Mouse (Mus musculus) heart, embryonic 12.5 days (tissue): Measurements from ENCODE around the gene Cpped1. TPM values are rescaled to one million over a fixed set of nuclear protein-coding genes. Genes with fewer than 3 reads are reported as not detected.
A peak's percentile ranks its signal among the peaks of the same experiment; 100 is the strongest.

Experiments used
- ATAC-seq: fragments of 200-750 bp; cut with Nextera tagmentation; 2 replicates; pipeline ENCODE4 v1.8.0; 2017; ENCODE audit warnings: moderate TSS enrichment, moderate library complexity; ENCODE audit not compliant: insufficient number of reproducible peaks, low FRiP score
- H3K27ac ChIP-seq: fragments of 300-500 bp; sonication (generic); 2 replicates; pipeline ENCODE4 v1.5.1; 2016; ENCODE audit warnings: mild to moderate bottlenecking, moderate library complexity; ENCODE audit not compliant: poor library complexity, severe bottlenecking
- H3K27me3 ChIP-seq: fragments of 300-500 bp; sonication (generic); replicated peaks from 2 replicates; pipeline ENCODE4 v1.6.1; 2016; ENCODE audit warnings: mild to moderate bottlenecking, moderate library complexity
- H3K36me3 ChIP-seq: fragments of 300-500 bp; sonication (generic); 2 replicates; pipeline ENCODE4 v1.6.1; 2016; ENCODE audit warnings: mild to moderate bottlenecking, moderate library complexity
- H3K4me1 ChIP-seq: fragments of 300-500 bp; sonication (generic); replicated peaks from 2 replicates; pipeline ENCODE4 v1.6.1; 2016; ENCODE audit warnings: mild to moderate bottlenecking
- H3K4me2 ChIP-seq: fragments of 300-500 bp; sonication (generic); 2 replicates; pipeline ENCODE4 v1.6.1; 2016; ENCODE audit warnings: mild to moderate bottlenecking, moderate library complexity
- H3K4me3 ChIP-seq: fragments of 300-500 bp; sonication (generic); 2 replicates; pipeline ENCODE4 v1.5.1; 2016; ENCODE audit warnings: mild to moderate bottlenecking
- H3K9ac ChIP-seq: fragments of 300-500 bp; sonication (generic); 2 replicates; pipeline ENCODE4 v1.6.1; 2016; ENCODE audit warnings: mild to moderate bottlenecking, moderate library complexity
- H3K9me3 ChIP-seq: fragments of 300-500 bp; sonication (generic); replicated peaks from 2 replicates; pipeline ENCODE4 v1.6.1; 2016; ENCODE audit warnings: mild to moderate bottlenecking, moderate library complexity
- WGBS: fragments of 180-500 bp; shearing (Covaris S2); methylation state at CpG from one replicate; pipeline ENCODE4 v1.1.7; 2016; 5-methylcytosine and 5-hydroxymethylcytosine counted together
- polyA plus RNA-seq: library from polyadenylated mRNA; unstranded; fragments of >200 nt; fragmentation: Nextera tagmentation; extraction: Ambion mirVana; gene quantifications from 2 replicates; pipeline ENCODE4 v1.2.1, GENCODE M21; 2016

The Cpped1 gene
- polyA plus RNA-seq, 1 experiment from 2014 or later, result 30.6 TPM

DNA sequence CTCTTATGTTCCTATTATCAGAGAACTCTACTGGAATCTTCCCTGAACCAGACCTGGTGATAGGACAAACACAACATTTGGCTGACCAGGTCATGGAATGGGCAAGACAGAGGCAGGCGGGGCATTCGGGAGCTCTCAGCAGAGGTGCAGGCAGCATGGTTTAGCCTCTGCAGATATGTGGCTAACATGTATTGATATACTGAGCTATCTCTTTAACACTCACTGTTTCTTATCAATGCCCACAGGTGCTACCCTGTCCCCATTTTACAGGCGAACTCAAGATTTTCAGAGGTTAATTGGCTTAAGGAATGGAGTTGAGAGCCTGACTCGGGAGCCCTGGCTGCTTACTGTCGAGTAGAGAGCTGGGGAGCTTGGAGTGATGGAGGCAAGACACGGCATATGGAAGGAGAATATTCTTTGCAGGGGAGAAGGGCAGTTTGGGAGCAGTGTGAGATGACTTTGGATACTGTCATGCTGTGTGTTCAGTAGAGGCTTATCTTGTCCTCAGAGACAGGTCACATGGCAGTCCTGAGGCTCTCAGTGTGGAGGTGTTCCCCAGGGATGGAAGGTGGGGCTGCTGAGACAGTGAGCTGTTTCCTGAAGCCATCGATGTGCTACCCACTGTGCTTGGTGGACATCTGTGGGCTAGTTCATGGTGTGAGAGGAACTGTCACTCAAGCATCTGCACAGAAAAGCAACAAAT is 113.3 kb downstream of the Cpped1 start:
- no peak overlapping the region for H3K4me2 ChIP-seq
- no peak overlapping the region for H3K4me3 ChIP-seq
- ATAC-seq, result no peak
- H3K9me3 ChIP-seq, result peaks cover 5% of the 10 kb centered on the region
- H3K27ac ChIP-seq, result no peak overlapping the region
- no peaks in the 10 kb centered on the region; the same call in 1 of the 2 replicates for H3K27me3 ChIP-seq
- 47% methylated on average over 7 of the region's 7 CpGs for WGBS
- H3K4me1 ChIP-seq, result peaks cover 16% of the 10 kb centered on the region
- H3K36me3 ChIP-seq, result no peaks in the 10 kb centered on the region
- H3K9ac ChIP-seq, result no peak overlapping the region

DNA sequence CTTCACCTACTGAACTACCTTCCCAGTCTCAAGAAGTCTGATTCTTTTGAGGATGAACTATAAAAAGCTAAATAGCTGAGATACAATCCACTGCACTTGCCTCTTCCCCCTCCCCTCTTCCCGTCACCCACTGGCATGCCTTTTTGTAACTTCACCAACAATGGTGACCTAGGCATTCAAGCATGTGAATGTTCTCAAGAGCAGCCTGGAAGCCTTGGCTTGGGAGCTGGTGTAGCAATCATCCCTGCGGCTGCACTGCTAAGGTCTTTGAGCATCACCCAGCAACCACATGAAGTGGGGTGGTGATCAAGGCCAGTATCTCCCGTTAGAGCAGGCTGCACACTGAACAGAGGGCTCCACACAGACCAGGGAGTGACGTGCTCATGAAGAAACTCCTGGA is 114.6 kb downstream of the Cpped1 start:
- H3K36me3 ChIP-seq, result no peaks in the 10 kb centered on the region
- no peaks in the 10 kb centered on the region; the same call in 1 of the 2 replicates for H3K27me3 ChIP-seq
- H3K4me1 ChIP-seq, result peaks cover 16% of the 10 kb centered on the region
- WGBS, result 74% methylated on average over 4 of the region's 4 CpGs
- no peak overlapping the region for H3K4me2 ChIP-seq
- H3K9me3 ChIP-seq, result peaks cover 5% of the 10 kb centered on the region
- no peak for ATAC-seq
- no peak overlapping the region for H3K9ac ChIP-seq
- no peak overlapping the region for H3K27ac ChIP-seq
- no peak overlapping the region for H3K4me3 ChIP-seq

DNA sequence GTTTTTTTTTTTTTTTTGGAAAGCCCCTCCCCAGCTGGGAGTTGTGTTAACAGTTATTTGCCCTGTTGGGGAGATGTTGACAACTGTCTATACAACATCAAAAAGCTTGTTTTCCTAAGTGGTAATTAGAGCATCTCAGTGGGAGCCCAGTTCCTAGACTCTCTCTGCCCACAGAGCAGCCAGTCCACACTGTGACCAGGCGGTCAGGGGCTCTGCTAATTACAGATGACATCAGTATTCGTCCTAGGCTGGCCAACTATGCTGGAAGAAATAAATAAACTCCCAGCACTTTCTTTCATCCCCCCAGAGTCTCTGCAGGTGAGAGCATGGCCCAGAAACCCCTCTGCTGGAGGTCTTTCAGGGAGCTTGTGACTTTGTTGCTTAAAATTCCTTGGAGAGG is 115.9 kb downstream of the Cpped1 start:
- Histone ChIP-seq H3K9me3 (peaks cover 5% of the 10 kb centered on the region), H3K27me3 (no peaks in the 10 kb centered on the region; the same call in 1 of the 2 replicates), H3K4me1 (peaks cover 18% of the 10 kb centered on the region), H3K27ac (no peak overlapping the region), H3K4me3 (no peak overlapping the region), H3K36me3 (no peaks in the 10 kb centered on the region), H3K4me2 (no peak overlapping the region), H3K9ac (no peak overlapping the region)
- ATAC-seq, result no peak
- WGBS, result 41% methylated on average over 2 of the region's 2 CpGs

DNA sequence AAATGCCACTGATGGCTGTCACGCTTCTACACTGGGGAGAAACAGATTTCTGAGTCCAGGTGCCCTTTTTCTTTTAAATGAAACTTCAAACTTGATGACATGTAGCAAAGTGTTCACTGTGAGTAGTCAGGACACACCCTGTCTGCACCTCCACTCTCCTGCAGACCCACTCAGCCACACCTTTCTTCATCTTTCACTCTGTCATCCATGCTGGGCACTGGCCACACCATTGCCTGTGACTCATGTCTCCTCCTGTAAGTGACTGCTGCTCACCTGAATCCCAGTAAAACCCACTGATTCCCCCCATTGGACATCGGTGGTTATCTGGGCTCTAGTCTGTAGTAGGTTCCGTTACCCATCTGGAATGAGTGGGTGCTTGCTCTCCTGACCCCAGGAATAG is 118.8 kb downstream of the Cpped1 start:
- no peaks in the 10 kb centered on the region; the same call in 1 of the 2 replicates for H3K27me3 ChIP-seq
- H3K9me3 ChIP-seq, result peaks cover 5% of the 10 kb centered on the region
- peaks cover 7% of the 10 kb centered on the region for H3K4me1 ChIP-seq
- no peak overlapping the region for H3K9ac ChIP-seq
- H3K36me3 ChIP-seq, result no peaks in the 10 kb centered on the region
- no peak overlapping the region for H3K4me2 ChIP-seq
- no peak overlapping the region for H3K4me3 ChIP-seq
- 72% methylated on average over 3 of the region's 3 CpGs for WGBS
- ATAC-seq, result no peak
- no peak overlapping the region for H3K27ac ChIP-seq

DNA sequence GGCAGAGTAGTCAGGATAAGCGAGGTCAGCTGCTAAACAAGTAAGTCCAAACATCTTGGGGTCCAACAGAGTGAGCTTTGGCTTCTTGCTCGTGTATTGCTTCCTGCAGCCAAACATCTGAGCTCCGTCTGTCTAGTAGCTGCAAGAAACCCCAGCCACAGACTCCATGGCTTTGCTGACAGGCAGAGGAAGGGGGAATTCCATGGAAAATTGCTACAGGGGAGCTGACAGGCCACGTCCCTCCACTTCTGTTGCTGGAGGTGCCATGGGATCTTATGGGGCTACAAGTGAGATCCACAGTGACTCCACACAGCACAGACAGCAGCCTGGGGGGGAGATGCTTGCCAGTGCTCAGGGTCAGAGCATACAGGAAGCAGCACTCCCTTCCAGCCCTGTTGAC is 123.4 kb downstream of the Cpped1 start:
- 54% methylated on average over 4 of the region's 4 CpGs for WGBS
- Histone ChIP-seq H3K36me3 (no peaks in the 10 kb centered on the region), H3K4me3 (no peak overlapping the region), H3K9me3 (no peaks in the 10 kb centered on the region), H3K4me2 (no peak overlapping the region), H3K4me1 (peaks cover 33% of the 10 kb centered on the region), H3K27me3 (no peaks in the 10 kb centered on the region), H3K9ac (no peak overlapping the region), H3K27ac (no peak overlapping the region)
- ATAC-seq, result no peak

DNA sequence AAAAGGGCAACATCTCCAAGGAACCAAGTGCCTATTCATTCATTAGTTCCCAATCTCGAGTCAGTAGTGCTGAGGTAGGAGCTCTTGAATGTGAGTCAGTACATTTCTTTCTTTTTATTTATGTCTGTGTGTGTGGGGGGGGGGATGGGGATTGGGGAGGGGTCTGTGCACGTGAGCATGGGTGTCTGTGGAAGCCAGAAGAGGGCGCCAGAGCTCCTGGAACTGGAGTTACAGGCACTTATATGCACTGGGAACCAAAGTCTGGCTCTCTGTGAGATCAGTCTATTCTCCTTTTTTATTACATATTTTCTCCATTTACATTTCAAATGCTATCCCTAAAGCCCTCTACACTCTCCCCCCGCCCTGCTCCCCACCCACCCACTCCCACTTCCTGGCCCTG is 124.9 kb downstream of the Cpped1 start:
- Histone ChIP-seq H3K4me2 (no peak overlapping the region), H3K4me3 (no peak overlapping the region), H3K27ac (no peak overlapping the region), H3K9me3 (no peaks in the 10 kb centered on the region), H3K27me3 (no peaks in the 10 kb centered on the region), H3K9ac (no peak overlapping the region), H3K4me1 (peaks cover 33% of the 10 kb centered on the region), H3K36me3 (no peaks in the 10 kb centered on the region)
- ATAC-seq, result no peak
- WGBS, result 68% methylated on average over 4 of the region's 4 CpGs

DNA sequence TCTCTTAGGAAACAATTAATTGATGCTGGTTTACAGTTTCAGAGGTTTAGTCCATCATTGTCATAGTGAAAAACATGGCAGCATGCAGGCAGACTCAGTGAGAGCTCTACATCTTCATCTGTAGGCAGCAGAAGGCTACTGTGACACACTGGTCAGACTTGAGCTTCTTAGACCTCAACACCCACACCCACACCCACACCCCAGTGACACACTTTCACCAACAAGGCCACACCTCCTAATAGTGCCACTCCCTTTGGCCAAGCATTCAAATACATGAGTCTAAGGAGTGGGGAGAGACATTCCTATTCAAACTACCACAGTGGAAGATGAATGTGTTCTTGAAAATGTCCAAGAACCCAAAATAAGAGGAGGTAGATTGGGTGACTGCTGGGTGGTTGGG is 125.9 kb downstream of the Cpped1 start:
- Histone ChIP-seq H3K9me3 (no peaks in the 10 kb centered on the region), H3K36me3 (no peaks in the 10 kb centered on the region), H3K4me3 (no peak overlapping the region), H3K4me2 (no peak overlapping the region), H3K9ac (no peak overlapping the region), H3K27ac (no peak overlapping the region), H3K27me3 (no peaks in the 10 kb centered on the region), H3K4me1 (peaks cover 30% of the 10 kb centered on the region)
- no peak for ATAC-seq

DNA sequence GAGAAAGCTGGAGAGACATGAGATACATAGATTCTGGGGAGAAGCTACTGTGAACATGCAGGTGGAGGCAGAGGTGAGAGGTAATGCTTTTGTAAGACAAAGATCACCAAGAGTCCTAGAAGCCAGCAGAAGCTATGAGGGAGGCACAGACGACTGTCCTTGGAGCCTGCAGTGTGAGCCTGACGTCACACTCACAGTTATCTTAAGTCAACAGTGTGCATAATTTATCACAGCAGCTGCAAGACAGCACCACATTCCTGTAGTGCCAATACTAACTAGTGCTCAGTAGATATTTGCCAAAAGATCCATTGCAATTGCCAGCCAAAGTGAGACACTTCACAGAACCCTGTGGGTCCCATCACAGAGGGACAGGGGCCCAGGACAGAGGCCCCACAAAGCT is 127.2 kb downstream of the Cpped1 start:
- H3K4me1 ChIP-seq, result peaks cover 26% of the 10 kb centered on the region
- WGBS, result 8% methylated on average over 2 of the region's 2 CpGs
- H3K36me3 ChIP-seq, result no peaks in the 10 kb centered on the region
- H3K9ac ChIP-seq, result no peak overlapping the region
- no peak overlapping the region for H3K4me2 ChIP-seq
- no peak overlapping the region for H3K27ac ChIP-seq
- peak; percentile 44; the same call in 1 of the 2 replicates for ATAC-seq
- no peaks in the 10 kb centered on the region for H3K27me3 ChIP-seq
- H3K4me3 ChIP-seq, result no peak overlapping the region
- H3K9me3 ChIP-seq, result no peaks in the 10 kb centered on the region

DNA sequence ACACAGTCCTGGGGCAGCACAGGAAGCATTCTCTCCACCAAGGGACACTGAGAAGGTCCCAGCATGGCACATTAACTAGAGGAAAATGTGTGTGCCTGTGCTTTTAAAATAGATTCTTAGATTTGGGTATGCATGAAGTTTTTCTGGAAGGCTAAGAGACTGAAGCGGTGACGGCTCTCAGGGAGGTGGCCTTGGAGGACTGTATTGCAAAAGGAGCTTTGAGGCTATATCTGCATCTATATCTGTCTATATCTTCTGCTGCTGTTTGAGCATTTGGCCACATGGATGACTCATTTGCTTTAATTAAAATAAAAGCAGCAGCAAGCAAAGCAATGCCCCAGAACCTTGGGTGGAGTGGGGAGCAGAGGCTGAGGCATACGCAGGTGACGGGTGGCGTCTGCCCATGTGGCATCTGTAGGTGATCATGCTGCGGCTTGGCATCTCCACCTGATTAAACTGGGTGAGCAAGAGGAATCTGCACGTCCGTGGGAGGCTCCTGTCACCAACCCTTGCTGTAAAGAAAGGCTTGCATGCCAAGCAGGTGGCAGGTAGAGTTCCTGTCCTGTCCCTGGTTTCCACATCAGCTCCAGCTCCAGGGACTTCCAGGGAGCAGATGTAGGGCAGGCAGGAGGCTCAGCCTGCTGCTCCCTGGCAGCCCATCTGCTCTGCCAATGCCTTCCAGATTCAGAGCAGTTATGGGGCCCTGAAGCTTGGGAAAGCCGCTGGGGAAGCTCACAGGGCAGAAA is 130.4 kb downstream of the Cpped1 start:
- no peak overlapping the region for H3K9ac ChIP-seq
- 74% methylated on average over 9 of the region's 9 CpGs for WGBS

DNA sequence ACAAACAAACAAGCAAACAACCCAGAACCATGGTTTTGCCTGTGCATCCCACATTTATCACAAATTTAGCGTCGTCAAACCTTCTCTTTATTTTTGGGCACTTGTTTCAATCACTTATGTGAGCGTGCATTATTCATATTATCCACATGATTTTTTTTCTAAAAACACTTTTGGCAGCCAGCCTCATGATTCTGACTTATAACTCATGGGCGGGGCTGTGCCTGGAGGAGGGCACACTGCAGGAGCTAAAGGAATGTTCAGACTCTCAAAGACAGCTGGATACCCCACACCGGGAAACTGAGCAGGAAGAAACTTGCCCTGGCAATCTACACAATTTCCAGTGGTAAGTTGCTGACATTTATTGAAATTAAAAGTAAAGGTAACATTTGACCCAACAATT is 131.1 kb downstream of the Cpped1 start:
- H3K4me3 ChIP-seq, result no peak overlapping the region
- H3K36me3 ChIP-seq, result no peaks in the 10 kb centered on the region
- no peak overlapping the region for H3K9ac ChIP-seq
- H3K9me3 ChIP-seq, result no peaks in the 10 kb centered on the region
- H3K4me1 ChIP-seq, result peaks cover 21% of the 10 kb centered on the region
- 69% methylated on average over 5 of the region's 5 CpGs for WGBS
- H3K27ac ChIP-seq, result no peak overlapping the region
- no peak overlapping the region for H3K4me2 ChIP-seq
- H3K27me3 ChIP-seq, result no peaks in the 10 kb centered on the region
- no peak for ATAC-seq

More for the DNA sequence above, 130.4 kb downstream of the Cpped1 start:
- Histone ChIP-seq H3K27me3 (no peaks in the 10 kb centered on the region), H3K9me3 (no peaks in the 10 kb centered on the region), H3K36me3 (no peaks in the 10 kb centered on the region), H3K27ac (no peak overlapping the region), H3K4me3 (no peak overlapping the region), H3K4me2 (no peak overlapping the region), H3K4me1 (peaks cover 28% of the 10 kb centered on the region)
- no peak for ATAC-seq

DNA sequence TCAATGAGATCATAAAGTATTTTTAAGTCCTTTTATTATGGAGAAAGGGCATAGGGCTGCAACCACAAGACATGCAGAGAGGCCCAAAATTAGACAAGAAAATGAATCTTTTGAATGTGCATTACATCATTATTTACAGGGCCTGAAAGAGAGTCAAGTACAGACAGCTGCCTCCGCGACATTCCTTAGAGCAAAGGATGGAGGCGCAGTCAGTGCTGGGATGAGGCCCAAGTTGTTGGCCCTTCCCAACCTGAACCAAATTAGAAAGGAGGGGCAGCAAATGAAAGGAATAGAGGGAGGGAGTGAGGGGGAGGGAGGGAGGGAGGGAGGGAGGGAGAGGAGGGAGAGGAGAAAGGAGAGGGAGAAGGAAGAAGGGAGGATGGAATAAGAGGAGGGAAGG is 132.7 kb downstream of the Cpped1 start:
- Histone ChIP-seq H3K9ac (no peak overlapping the region), H3K27ac (no peak overlapping the region), H3K36me3 (no peaks in the 10 kb centered on the region), H3K4me2 (no peak overlapping the region), H3K27me3 (no peaks in the 10 kb centered on the region), H3K4me3 (no peak overlapping the region), H3K9me3 (0 out of 2 replicates have a peak, but pooled peaks cover 2% of the 10 kb centered on the region), H3K4me1 (peaks cover 8% of the 10 kb centered on the region; the same call in 1 of the 2 replicates)
- 76% methylated on average over 3 of the region's 3 CpGs for whole genome bisulfite sequencing
- ATAC-seq, result no peak
